Mouse (Mus musculus) spleen, adult 2 months (tissue): Measurements from ENCODE around the gene Cped1. TPM values are rescaled to one million over a fixed set of nuclear protein-coding genes. Genes with fewer than 3 reads are reported as not detected.

Experiments used
- DNase-seq, 2 experiments: peaks; one replicate each; pipeline versions ENCODE4 v3.0.0 to v3.0.0-alpha.2; 2012 to 2021; ENCODE audit warnings: low spot score in 2 of 2, low read depth in 1 of 2
- H3K27ac ChIP-seq: fragments of 200-500 bp; 2 replicates; pipeline ENCODE4 v1.5.1; 2012; ENCODE audit warnings: low read length, inconsistent platforms; ENCODE audit not compliant: insufficient read depth
- H3K27me3 ChIP-seq: fragments of 200-500 bp; 2 replicates; pipeline ENCODE4 v1.6.1; 2012; ENCODE audit warnings: mild to moderate bottlenecking, moderate library complexity, low read length, inconsistent platforms; ENCODE audit not compliant: control insufficient read depth, insufficient read depth
- H3K36me3 ChIP-seq: fragments of 200-500 bp; 2 replicates; pipeline ENCODE4 v1.6.1; 2012; ENCODE audit warnings: mild to moderate bottlenecking, low read length, inconsistent platforms; ENCODE audit not compliant: control insufficient read depth, insufficient read depth
- H3K4me1 ChIP-seq: fragments of 200-500 bp; 2 replicates; pipeline ENCODE4 v1.6.1; 2011; ENCODE audit warnings: inconsistent platforms; ENCODE audit not compliant: control insufficient read depth, insufficient read depth, insufficient read length
- H3K4me3 ChIP-seq: fragments of 200-500 bp; 2 replicates; pipeline ENCODE4 v1.5.1; 2011; ENCODE audit warnings: mild to moderate bottlenecking, inconsistent platforms; ENCODE audit not compliant: insufficient read depth, insufficient read length; ENCODE audit errors: extremely low read depth
- CTCF ChIP-seq: fragments of 200-500 bp; IDR thresholded peaks from 2 replicates; pipeline ENCODE4 v1.5.1; 2011; ENCODE audit warnings: mild to moderate bottlenecking, inconsistent platforms; ENCODE audit not compliant: insufficient read depth, insufficient read length, insufficient replicate concordance; ENCODE audit errors: extremely low read depth
- POLR2A ChIP-seq: fragments of 200-500 bp; IDR thresholded peaks from 2 replicates; pipeline ENCODE4 v1.6.1; 2011; ENCODE audit warnings: low read depth, low read length, inconsistent platforms
- WGBS: fragments of 180-500 bp; shearing (Covaris S2); methylation state at CpG from one replicate; pipeline ENCODE4 v1.1.7; 2018; 5-methylcytosine and 5-hydroxymethylcytosine counted together
- polyA plus RNA-seq: library from polyadenylated mRNA; depleted of rRNA; stranded (reverse); fragments of >200 nt; gene quantifications from 2 replicates; pipeline ENCODE4 v1.2.3, GENCODE M21; 2012

The Cped1 gene
- polyA plus RNA-seq, 1 experiment = 2.7 TPM

DNA sequence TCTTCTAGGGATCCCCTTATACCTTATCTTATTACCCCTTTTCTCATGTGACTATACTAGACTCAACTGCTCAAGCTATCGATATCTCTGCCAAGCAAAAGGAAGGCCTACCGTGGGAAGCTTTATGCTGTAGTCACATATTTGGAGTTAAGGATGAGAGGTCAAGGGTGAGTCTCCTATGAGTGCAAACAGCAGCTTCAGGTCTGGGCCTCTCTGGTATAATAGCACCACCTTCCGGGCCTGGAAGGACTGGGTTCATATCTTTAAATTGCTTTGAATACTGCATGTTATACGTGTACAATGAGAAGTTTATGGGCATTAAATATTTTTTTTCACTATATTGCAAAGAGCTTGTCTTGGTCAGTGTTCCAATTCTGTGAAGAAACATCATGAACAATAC, 87.0 kb downstream of the Cped1 start:
- TF ChIP-seq CTCF = no peak
- TF ChIP-seq POLR2A = no peak
- no peak overlapping the region for H3K27ac ChIP-seq
- no peaks in the 10 kb centered on the region for H3K27me3 ChIP-seq
- no peaks in the 10 kb centered on the region for H3K36me3 ChIP-seq
- WGBS = 82% methylated on average over 4 of the region's 4 CpGs
- DNase-seq = no peak
- no peak overlapping the region for H3K4me3 ChIP-seq
- no peaks in the 10 kb centered on the region for H3K4me1 ChIP-seq

DNA sequence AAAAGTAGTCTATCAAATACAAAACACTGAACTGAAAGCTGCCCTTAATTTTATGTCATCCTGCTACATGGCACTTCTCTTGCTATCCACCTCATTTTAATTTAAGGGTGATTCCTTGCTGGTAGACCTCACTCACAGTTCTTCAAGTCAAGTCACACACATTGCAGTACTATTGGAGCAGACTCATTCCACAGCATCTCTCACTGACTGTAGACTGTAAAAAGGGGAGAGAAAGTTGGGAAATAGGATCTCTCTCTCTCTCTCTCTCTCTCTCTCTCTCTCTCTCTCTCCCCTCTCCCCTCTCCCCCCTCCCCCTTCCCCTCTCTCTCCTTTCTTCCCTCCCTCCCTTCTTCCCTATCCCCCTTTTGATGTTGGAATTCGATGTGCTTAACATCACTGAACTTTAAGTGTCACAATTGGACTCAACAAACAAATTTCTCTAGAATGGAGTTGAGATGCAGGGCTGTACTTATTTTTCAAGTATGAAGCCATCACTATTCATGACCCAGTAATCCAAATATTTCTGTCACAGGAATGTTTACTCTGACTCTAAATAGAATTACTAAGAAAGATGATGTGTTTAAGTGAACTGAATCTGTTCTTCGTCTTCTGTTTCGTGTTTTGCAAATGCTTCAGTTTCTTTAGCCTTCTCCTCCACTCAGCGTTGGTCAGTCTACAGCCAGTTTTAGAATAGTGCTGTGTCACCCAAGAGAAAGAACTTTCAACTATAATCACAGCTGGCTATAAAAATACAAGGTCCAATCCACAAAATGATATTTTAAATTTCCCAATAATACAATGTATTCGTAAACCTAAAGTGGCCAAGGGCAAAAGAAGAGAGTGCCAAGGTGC, 88.7 kb downstream of the Cped1 start:
- no peak for TF ChIP-seq POLR2A
- TF ChIP-seq CTCF = no peak
- no peaks in the 10 kb centered on the region for H3K36me3 ChIP-seq
- no peak overlapping the region for H3K27ac ChIP-seq
- no peak for DNase-seq
- 78% methylated on average over 5 of the region's 5 CpGs for WGBS
- no peaks in the 10 kb centered on the region for H3K4me1 ChIP-seq
- H3K27me3 ChIP-seq = no peaks in the 10 kb centered on the region
- no peak overlapping the region for H3K4me3 ChIP-seq

DNA sequence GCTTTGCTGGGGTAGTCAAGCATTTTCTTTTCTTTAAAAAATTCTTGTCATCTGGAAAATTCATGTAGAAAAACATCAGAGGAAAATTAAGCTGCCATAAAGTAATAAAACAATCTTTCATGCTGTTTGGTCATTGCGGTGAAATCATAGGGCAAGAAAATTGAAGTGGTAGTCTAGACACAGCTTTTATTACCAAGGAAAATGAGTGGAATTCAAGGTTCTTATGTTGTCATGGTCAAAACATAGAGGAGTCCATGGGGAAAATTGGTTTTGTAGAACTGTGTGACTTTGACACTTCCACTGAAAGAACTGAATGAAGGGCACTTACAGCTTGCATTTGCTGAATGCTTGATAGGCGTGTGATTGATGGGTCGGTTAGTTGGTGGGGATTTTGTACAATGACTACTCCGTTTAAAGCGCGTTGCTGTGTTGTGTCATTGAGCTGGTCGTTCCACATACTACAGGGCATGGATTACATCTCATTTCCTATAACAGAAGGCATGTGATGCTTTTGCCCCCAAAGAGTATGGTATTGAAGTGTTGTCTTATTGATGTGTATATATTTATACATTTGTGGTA, 93.1 kb downstream of the Cped1 start:
- H3K36me3 ChIP-seq = no peaks in the 10 kb centered on the region
- no peak for DNase-seq
- H3K4me1 ChIP-seq = no peaks in the 10 kb centered on the region
- no peaks in the 10 kb centered on the region for H3K27me3 ChIP-seq
- TF ChIP-seq CTCF (no peak), POLR2A (no peak)
- H3K27ac ChIP-seq = no peak overlapping the region
- H3K4me3 ChIP-seq = no peak overlapping the region
- 89% methylated on average over 7 of the region's 7 CpGs for WGBS

DNA sequence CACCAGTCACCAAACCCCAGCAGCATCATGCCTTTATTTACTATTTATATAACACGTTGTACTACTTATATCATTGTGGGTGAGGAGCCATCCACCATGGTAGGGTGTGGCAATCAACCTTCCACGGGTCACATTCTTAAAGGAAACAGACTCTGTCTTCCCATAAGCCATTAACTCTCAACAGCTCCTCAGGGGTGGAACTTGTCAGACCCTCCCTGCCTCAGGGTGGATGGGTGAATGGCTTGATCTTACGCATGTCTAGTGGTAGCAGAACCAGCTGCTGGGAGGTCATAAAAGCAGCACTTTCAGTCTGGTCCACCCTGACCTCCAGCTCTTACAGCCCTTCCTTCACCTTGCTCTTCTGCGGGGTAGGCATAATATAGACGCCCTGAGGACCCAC, 100.3 kb downstream of the Cped1 start:
- Histone ChIP-seq H3K27me3 (no peaks in the 10 kb centered on the region), H3K4me3 (no peak overlapping the region), H3K36me3 (no peaks in the 10 kb centered on the region), H3K4me1 (no peaks in the 10 kb centered on the region), H3K27ac (no peak overlapping the region)
- no peak for TF ChIP-seq POLR2A
- no peak for DNase-seq
- WGBS = 81% methylated on average over 5 of the region's 5 CpGs

DNA sequence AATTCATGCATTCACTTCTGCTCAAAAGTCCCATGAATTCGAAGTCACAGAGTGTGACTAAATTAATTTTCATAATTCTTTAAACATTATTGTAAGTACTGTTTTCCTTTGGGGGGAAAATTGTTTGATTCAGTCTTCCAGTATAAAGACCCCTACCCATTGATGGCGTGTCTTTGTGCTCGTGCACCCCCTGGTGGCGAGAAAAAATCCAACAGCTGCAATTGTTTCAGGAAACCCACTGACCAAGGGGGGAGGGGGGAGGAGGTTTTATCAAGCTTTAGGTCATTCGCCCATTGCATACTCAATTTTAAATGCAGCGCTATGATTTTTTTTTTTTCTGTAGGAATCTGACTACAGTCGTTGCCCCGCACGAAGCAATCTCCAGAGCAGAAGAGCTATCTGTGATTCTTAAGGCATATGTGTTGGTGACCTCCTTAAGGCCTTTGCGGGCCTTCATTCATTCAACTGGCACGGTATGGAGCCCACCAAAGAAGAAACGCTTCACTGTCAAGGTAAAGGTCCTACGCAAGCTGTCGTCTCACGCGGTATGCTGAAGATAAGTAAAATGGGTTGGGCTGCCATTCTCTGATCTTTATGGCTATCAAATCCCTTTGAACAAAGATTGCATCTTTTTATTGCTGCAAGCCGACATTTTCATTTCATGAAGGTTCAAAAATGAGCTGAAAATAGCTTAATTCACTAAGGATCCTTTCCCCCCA, 102.8 kb downstream of the Cped1 start:
- peak; percentile 8; the same call in 1 of the 2 replicates for TF ChIP-seq CTCF
- no peak for TF ChIP-seq POLR2A
- H3K4me3 ChIP-seq = no peak overlapping the region
- no peak overlapping the region for H3K27ac ChIP-seq
- H3K27me3 ChIP-seq = no peaks in the 10 kb centered on the region
- DNase-seq = peak in 1 of 2 experiments; percentile 11
- no peaks in the 10 kb centered on the region for H3K4me1 ChIP-seq
- H3K36me3 ChIP-seq = no peaks in the 10 kb centered on the region
- 60% methylated on average over 17 of the region's 17 CpGs for WGBS

DNA sequence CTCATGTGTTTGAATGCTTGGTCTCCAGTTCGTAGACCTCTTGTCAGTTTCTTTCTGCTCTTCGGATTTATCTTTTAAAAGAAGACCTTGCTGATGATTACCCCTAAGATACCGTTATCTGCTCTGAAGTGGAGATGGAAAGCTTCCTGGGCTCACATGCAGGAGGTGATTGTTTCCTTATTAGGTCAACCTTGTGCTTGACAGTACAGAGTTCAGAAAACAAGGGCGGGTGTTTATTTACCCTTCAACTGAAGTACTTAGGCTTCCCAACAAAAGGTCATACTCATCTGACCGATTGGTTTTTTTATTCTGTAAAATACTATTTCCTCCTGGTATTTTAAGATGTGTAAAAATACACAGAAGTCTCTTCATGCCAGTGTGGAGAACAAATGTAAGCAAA, 106.1 kb downstream of the Cped1 start:
- DNase-seq = no peak
- 85% methylated on average over 5 of the region's 5 CpGs for WGBS

More for the DNA sequence above, 106.1 kb downstream of the Cped1 start:
- Histone ChIP-seq H3K27ac (no peak overlapping the region), H3K36me3 (no peaks in the 10 kb centered on the region), H3K4me1 (no peaks in the 10 kb centered on the region), H3K4me3 (no peak overlapping the region), H3K27me3 (no peaks in the 10 kb centered on the region)
- no peak for TF ChIP-seq POLR2A
- TF ChIP-seq CTCF = no peak
